Mouse (Mus musculus): ENCODE measurements at regions not wholly inside any gene's neighbourhood (a gene's known extent, or its start where the extent isn't known, plus 50 kb on each side); places are given as distances from the start of the nearest gene placed in this dataset.

DNA sequence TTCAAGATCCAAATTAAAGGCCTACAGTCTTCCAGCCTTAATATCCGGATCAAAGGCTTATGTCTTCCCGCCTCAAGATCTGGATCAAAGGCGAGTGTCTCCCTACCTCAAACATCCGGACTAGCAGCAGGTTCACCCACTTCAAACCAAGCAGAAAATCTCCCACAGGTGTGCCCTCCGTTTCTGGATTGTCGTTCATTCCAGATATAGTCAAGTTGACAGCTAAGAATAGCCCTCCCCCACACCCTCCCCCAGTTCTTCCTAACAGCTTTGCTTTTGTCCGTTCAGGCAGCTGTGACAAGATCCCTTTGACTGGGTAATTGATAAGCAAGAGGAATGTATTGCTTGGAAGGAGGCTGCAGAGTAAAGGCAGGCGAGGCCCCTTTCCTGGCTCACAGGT, 118.3 kb upstream of the Serp2 start:
- no peak for DNase-seq (ENCODE audit: extremely low spot score)

DNA sequence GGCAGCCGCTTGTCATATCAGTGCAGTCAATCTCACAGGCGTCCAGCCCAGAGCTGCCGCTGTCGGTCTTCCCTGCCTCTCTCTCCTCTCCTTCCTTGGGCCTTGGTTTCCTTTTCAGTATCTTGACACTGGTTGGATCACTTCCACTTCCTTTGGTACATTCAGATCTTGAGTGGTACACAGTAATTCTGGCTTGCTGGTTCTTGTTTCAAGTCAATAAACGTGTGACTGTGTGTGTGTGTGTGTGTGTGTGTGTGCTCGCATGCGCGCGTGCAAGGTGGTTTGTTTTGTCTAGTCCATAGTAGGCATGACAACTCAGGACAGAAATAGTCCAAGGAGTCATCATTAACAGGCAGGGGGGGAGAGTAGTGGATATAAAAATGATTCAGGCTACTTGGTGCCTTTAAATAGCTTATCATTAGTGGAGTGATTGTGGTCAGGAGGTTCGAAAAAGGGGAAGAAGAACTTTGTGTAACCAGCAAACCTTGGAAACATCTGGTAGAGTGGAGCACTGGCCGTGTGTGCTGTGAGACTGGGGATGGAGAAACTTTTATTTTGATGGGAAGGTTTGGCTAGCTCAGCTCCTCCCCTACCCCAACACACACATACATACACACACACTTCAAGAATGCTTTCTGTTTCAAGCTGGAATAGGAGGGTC, 117.1 kb upstream of the Serp2 start:
- no peak for DNase-seq (ENCODE audit: extremely low spot score)

DNA sequence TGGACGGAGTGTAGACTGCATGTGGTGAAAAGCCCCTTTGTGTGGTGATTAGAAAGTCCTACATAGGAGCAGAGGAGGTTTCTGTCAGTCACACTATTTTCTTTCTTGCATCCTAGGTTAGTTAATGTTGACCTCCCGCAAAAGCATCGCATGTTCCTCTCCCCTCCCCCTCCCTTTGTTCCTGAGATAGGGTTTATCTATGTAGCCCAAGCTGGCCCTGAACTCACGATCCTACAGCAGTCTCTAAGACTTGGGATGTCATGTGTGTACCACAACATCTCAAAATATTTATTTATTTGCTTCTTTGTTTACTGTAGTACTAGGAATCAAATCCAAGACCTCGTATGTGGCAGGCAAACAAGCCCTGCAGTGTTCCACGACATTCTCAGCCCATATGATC, 116.2 kb upstream of the Serp2 start:
- no peak for DNase-seq (ENCODE audit: extremely low spot score)

DNA sequence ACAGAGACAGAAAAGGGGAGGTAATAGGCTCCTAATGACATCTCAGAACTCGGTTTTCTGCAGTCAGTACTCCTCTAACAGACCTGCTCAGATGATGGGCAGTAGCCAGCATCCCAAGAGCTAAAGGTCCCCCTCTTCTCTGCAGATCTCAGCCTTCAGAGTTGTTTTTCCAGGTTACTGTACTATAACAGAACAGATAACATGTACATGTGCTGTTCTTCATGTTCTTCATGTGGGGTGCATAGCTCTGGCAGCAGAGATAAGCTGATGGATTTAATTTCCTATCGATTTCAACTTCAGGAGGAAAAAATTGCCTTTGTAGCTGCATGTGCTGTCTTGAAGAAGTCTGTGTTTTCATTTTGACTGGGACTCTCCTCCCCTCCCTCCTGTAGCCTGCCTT, 115.8 kb upstream of the Serp2 start:
- no peak for DNase-seq (ENCODE audit: extremely low spot score)

- no peak for DNase-seq (ENCODE audit: extremely low spot score)
These were observed 114.3 kb upstream of the Serp2 start for GRCm38 (mm10) chr14:76671023-76671422.

GRCm38 (mm10) chr14:76665754-76666371, 109.2 kb upstream of the Serp2 start:
- DNase-seq (ENCODE audit: extremely low spot score) = no peak

GRCm38 (mm10) chr14:76664586-76665508, 108.2 kb upstream of the Serp2 start:
- no peak for DNase-seq (ENCODE audit: extremely low spot score)

DNA sequence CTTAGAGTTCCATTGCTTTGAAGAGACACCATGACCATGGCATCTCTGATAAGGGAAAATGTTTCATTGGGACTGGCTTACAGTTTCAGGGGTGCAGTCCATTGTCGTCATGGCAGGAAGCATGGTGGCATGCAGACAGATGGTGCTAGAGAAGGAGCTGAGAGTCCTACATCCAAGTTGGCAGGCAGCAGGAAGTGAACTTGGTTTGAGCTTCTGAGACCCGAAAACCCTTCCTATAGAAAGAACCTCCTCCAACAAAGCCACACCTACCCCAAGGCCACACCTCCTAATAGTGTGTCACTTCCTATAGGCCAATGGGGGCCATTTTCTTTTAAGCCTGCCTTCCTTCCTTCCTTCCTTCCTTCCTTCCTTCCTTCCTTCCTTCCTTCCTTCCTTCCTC, 107.1 kb upstream of the Serp2 start:
- no peak for DNase-seq (ENCODE audit: extremely low spot score)

- no peak for DNase-seq (ENCODE audit: extremely low spot score)
These were observed 106.2 kb upstream of the Serp2 start for GRCm38 (mm10) chr14:76662871-76663270.

DNA sequence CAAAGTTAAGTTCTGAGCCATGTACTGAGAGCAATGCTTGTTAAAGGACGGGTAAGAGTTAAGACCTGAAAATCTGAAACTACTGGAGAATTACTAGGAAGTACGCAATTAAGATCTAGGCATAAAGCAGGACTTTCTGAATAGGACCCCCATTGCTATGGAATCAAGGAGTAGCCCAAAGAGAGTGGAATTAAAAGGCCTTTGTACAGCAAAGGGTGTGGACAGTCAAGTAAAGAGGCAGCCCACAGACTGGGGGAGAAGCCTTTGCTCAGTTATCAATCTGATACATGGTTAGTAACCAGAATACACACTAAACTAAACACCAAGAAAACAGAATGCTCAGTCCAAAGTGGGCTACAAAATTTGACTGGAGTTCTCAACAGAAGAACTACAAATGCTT, 104.2 kb upstream of the Serp2 start:
- DNase-seq (ENCODE audit: extremely low spot score) = no peak

GRCm38 (mm10) chr14:76658952-76659502, 102.3 kb upstream of the Serp2 start:
- no peak for DNase-seq (ENCODE audit: extremely low spot score)

DNA sequence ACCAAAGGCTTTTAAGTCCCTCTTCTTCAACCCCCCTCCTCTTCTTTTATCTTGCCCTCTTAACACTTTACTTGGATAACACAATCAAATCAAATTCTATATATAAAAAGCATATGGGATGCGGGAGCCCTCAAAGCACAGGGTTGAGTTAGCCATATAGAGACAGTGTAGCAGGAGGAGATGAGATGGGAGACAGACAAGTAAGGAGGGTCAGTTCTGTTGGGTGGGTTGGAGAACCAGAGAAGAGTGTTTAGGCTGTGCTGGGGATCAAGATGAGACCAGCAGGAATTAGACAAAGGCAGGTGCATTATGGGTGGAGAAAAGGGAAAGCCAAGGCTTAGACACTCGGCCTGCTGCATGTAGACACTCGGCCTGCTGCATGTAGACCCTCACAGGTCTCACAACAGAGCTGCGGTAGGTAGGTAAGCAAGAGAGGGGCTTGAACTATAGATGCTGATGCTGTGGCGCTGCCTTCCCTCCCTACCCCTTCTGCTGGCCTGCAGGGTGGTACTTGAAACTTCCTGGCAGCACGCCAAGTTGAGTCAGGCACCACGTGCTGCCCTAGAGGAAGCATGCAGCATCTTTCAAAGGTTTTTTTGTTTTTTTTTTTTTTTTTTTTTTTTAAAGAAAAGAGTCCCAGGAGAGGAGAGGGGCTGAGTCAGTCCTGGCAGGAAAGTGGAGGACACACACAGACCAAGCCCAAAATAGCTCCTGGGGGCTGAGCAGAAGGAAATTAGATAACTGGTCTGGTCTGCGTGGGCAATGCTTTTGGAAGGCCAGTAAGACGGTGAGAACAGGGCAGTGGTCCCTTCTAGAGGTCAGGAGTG, 101.3 kb upstream of the Serp2 start:
- DNase-seq (ENCODE audit: extremely low spot score) = no peak

DNA sequence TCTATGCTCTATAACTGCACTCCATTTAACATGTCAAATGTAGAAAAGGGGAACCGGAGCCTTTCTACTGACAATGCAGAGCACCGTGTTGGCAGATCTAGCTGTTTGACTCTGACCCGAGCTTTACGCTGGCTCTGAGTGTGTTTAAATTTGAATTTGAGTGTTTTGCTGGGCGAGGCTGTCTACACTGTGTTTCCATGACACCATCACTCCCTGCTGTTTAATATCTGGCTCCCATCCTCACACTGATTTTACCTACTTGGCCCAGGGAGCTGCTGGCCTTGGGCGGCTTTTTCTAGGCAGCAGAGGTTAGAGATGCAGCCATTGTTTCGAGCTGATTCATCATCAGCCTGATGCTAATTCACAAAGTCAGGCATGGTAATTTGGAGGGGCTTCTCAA, 100.7 kb upstream of the Serp2 start:
- no peak for DNase-seq (ENCODE audit: extremely low spot score)

DNA sequence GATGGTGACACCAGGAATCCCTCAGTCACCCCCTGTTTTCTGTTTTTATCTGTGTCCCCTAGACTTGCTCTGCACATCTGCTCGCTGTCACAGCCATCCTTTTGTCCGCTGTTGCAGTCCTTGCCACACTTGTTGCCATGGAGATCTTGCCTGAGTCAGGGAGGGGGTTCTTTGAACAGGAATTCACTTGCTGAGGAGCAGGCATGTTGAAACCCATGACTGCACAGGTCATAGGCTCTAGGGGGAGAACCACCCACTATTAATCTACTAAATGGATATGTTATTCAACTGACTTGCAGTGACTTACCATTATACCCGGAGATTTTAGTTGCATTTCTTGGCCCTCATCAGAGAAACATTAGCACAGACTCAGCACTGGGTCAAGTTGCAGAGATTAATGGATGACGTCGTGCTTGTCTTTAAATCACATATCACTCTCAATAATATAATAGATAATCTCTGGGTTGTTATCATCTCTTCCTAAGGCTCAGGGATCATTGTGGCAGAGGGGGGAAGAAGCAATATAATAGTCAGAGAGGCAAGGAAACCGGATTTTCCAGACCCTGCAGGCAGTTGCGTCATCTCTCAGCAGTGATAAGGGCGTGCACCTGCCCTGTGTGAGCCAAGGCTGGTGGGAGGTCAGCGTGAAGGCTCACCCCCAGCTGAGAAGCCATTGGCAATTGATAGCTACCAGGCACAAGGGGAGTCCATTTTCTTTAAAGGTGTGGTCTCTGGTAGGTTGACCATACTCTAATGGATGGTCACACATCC, 95.9 kb upstream of the Serp2 start:
- DNase-seq (ENCODE audit: extremely low spot score) = no peak

GRCm38 (mm10) chr14:76651096-76651495, 94.4 kb upstream of the Serp2 start:
- DNase-seq (ENCODE audit: extremely low spot score) = no peak

DNA sequence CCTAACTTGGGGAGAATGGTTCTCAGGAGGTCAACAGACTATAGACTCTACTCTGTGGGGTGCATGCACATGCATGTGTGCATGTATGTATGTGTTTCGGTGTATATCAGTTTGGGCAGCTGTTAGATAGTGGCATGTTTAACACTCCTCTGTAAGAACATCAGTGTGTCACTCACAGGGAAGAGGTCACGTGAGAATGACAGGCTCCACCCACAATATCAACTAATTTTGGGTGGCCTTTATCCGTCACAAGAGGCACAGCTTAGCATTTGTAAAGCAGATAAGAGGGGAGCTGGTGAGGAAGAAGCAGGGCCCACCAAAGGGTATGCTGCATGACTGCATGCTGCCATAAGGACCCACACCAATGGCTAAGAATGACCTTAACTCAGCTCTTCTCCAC, 93.2 kb upstream of the Serp2 start:
- DNase-seq (ENCODE audit: extremely low spot score) = no peak

- no peak for DNase-seq (ENCODE audit: extremely low spot score)
These were observed 88.0 kb upstream of the Serp2 start for GRCm38 (mm10) chr14:76644716-76645115.

DNA sequence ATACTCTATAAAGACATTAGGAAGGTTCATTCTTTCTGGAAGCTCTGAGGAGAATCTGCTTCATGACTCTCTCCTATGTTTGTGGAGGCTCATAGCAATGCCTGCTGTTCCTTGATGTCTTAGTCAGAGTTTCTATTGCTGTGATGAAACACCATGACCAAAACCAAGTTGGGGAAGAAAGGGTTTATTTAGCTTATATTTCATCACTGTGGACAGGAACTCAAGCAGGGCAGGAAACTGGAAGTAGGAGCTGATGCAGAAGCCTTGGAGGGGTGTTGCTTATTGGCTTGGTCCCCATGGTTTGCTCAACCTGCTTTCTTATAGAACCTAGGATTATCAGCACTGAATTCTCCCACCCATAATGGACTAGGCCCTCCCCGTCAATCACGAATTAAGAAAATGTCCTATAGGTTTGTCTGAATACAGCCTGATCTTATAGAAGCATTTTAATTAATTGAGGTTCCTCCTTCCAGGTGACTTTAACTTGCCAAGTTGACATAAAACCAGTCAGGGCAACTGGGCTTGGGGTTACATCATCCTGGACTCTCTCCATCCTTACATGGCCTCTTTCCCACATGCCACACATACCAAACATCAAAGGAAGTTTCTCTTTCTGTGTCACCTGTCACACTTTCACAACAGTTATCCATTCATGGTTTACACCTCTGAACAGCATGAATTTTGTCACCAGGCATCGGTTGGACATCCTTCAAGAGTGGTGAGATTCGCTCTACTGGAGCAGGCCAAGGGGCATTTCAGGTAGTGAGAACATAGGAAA, 85.3 kb upstream of the Serp2 start:
- DNase-seq (ENCODE audit: extremely low spot score) = no peak

- no peak for DNase-seq (ENCODE audit: extremely low spot score)
These were observed 76.5 kb upstream of the Serp2 start for GRCm38 (mm10) chr14:76633170-76633569.

DNA sequence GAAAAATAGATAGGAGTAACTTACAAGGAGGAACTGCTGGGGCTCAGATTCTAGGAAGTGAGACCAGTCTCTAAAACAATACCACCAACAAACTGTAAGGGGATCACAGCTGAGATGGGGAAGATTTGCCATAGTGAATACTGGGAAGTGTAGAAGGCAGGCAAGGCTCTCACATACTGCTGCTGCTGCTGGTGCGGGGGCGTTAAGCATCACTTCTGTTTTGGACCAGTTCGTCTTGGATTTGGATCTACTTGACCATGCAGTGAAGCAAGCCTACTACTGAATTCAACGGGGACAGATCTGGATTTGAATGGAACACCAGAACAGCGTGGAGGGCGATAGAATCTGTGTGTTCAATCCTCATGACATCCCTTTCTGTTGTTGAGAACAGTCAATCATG, 76.1 kb upstream of the Serp2 start:
- DNase-seq (ENCODE audit: extremely low spot score) = no peak

Measured in embryo, embryonic 9.5 days (tissue).